Mouse (Mus musculus) embryo, embryonic 10 days (tissue): ENCODE data around the gene Mipol1.
"Not testable (repeated sequence)": the region's sequence is repeated elsewhere in the genome, so short reads cannot be mapped to it uniquely, and the experiment has no call there.

Source experiments
- DNase-seq: peaks from one replicate; pipeline ENCODE4 v3.0.0-alpha.2; 2015; ENCODE audit warnings: low spot score

Mipol1 gene

GRCm38 (mm10) chr12:57428243-57428642 lies 198.0 kb downstream of the Mipol1 start:
- no peak for DNase-seq

GRCm38 (mm10) chr12:57428767-57429166 lies 198.5 kb downstream of the Mipol1 start:
- DNase-seq: no peak

DNA sequence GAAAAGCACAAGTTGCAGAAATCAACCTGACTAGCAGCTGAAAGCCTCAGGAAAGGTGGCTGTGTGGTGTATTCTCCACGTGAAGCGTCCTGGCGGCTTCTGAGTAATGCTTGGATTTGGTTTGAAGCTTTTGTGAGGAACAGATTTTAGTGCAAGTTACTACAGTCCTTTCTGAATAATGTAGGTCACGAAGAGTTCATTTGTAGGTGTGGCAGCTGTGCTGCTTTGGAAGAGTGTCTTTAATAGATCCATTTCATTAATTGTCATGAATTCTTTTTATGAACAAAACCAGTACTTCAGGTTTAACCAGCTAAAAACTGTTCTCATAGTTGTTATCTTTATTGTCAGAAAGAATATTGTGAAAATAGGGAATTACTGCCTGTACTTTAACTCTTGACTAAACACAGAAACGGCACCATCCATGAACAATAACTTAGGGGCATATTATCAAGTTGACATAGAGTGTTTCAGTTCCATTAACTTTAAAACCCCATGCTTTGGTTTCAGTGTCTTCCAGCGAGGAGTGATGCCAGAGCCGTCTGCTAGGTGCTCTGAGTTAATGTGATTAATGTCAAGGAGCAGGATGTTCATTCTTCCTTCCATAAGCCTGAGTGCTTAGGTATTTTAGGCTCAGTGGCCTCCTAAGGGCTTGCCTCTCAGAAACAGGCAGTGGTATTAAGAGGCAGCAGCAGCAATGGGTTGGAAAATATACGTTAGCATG lies 206.9 kb downstream of the Mipol1 start:
- DNase-seq: not testable (repeated sequence)

DNA sequence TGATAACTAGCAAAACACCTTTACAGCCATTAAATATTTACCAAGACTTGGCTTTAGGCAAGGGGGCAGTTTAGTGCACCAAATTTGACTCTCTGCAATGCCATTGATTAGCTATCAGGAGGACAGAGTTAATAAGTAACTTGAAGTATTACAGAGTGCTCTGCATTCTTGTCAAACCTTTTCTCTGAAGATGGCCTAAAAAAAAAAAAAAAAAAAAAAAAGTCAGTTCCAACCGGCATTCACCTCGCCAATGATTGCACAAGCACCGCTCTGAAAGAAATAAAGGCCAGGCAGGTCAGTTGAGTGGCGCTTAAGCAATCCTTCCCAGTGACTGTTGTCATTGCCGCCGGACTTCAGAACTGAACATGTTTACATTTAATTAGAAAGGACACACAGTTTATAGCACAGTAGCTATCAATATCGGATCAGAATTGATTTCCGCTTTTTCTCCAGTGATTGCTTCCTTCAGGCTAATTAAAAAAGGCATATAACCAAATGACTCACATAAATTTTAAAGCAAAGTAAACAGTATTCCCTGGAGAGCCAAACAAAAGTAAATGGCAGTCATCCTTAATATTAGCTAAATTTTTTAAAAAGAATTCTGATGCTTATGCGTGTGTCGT lies 214.2 kb downstream of the Mipol1 start:
- no peak for DNase-seq

GRCm38 (mm10) chr12:57447331-57447730 lies 217.1 kb downstream of the Mipol1 start:
- DNase-seq: no peak

- no peak for DNase-seq
Observed at GRCm38 (mm10) chr12:57449299-57449698, 219.1 kb downstream of the Mipol1 start.

GRCm38 (mm10) chr12:57450017-57450583 lies 219.9 kb downstream of the Mipol1 start:
- DNase-seq: no peak

GRCm38 (mm10) chr12:57456911-57457310 lies 226.7 kb downstream of the Mipol1 start:
- no peak for DNase-seq

- DNase-seq: no peak
Observed at GRCm38 (mm10) chr12:57457339-57457738, 227.1 kb downstream of the Mipol1 start.

DNA sequence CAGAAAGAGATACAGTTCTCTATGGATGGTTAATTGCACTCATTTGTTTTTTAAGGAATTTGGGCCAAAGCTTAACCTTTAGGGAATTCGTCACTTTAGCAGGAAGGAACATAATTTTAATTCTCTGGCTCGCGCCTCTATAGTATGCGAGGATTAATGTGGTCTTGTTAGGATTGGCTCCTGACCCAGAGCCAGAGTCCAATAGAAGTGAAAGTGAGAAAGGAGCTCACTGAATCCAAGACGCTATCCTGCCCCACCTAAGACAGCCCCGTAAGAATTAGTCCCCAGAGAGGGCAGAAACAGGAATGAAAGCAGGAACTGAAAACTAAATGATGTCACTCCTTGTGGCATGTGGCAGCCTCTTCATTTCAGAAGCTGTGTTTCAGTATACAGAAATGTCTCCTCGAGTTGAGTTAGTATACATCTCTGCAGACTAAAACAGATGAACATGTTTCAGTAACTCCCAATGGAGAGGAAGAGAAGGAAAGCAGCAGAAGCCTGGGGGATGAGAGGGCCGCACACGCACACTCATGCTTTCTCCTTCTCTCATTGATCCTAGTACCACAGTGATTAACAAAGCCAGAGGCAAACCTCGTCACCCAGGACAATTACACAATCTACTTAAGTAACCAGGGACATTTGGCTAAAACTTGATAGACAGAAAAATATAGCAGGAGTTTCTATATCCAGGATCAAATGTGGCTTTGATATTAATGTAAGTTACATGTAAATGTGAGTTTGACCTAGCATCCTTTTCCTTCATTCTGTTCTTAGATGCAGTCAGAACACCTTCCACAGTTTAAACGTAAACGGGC lies 234.5 kb downstream of the Mipol1 start:
- DNase-seq: no peak

DNA sequence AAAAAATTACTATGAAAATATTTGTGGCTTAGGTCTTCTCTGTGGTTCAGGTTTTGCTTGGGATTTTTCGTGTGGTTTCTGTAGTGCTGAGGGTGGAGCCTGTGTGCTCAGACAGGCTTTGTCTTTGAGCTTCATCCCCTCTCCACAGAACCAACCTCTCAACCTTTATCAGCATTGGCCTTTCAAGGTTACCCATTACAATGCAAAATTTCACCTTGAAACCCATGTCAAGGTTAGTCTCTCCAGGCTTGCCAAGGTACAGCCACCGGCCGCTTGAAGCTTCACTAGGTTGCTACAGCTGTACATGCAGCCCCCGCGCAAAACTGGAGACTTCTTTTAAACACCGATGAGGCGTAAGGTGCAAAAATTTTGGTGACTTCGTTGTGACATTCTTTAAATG lies 241.6 kb downstream of the Mipol1 start:
- no peak for DNase-seq

GRCm38 (mm10) chr12:57476876-57477275 lies 246.6 kb downstream of the Mipol1 start:
- DNase-seq: no peak

- no peak for DNase-seq
Observed at GRCm38 (mm10) chr12:57481823-57482222, 251.6 kb downstream of the Mipol1 start.

DNA sequence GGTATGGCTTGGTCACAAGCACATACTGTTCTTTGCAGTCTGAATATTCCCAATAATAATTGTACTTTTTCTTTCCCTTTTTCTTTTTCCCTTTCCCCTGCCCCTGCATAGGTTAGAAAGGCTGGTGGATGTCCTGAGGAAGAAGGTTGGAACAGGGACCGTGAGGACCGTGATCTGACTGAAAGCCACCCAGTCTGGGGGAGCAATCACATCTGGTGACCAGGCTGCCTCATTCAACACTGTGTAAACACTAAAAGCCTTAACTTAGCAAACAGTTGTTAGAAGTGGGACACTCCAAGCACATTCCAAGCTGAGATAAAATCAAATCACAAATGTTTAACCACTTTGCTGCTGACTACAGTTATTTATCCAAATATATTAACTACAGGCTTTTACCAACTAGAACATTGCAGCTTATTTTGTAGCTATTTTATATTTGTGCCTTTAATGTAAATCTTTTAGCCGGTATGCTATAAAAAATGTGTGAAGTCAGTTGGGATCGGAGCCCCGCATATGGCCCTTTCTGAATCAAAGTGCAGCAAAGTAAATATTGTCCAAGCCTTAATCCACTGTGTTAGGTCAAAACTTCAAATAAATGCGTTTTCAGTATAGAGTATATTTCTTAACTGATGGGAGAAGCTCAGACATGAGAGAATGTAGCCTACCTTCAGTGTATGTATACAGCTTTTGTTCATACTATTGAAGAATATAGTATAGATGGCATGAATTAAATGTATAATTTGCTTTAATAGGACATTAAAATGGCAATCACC lies 266.3 kb downstream of the Mipol1 start:
- DNase-seq: peak; percentile 52

GRCm38 (mm10) chr12:57500246-57500645 lies 270.0 kb downstream of the Mipol1 start:
- DNase-seq: no peak

GRCm38 (mm10) chr12:57505329-57505728 lies 275.1 kb downstream of the Mipol1 start:
- no peak for DNase-seq

- peak; percentile 15 for DNase-seq
Observed at GRCm38 (mm10) chr12:57508938-57509337, 278.7 kb downstream of the Mipol1 start.

GRCm38 (mm10) chr12:57509726-57510125 lies 279.5 kb downstream of the Mipol1 start:
- no peak for DNase-seq

DNA sequence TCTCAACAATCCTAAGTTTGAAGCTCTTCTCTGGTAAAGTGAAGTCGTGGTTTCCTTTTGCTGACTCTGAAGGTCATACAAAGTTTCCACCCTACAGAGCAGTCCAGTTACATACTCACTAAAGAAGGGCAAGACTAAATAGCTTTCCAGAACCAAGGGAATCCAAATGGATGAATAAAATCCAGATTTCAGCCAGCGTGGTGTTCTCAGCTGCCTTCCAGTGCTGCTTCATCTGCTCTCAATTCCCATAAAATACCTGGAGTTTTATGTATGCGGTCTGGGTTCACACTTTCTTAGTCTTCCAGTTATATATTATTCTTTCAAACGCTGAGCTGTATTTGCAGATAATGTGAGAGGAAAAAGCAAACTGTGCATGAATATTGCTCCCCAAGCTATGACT lies 280.9 kb downstream of the Mipol1 start:
- no peak for DNase-seq

DNA sequence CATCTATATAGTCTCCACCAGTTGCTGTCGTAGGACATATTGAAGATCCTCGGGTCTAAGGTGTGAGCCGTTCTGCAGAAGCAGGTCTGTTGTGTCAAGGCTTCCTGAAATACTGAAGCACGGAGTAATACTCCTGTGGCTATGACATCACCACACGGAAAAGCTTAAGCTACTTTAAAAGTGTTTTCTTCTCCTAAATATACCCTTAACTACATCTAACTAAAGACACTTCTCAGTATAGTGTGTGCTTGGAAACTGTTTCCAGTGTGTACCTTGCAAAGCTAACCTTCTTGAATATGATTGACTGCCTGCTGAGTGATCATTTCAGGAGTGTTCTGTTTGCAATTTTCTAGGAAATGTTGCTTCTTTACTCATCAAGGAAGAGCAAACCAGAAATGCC lies 281.3 kb downstream of the Mipol1 start:
- DNase-seq: no peak

DNA sequence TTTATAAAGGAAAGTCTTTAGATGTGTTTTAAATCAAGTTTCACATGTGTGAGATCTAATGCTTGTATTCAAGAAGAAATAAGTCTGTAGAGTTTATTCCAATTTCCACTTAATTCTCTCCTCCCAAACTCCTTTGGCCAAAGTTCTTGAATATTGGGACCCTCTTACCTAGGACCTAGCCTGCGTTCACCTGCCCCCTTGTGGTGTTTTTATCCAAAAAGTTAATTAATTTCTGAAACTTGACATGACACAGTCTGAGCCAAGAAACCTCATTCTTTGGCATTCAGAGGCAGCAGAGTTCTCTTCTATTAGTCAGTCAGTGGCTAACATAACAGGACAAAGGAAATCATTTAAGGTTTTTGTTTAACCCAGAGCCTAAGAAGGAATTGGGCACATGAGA lies 284.3 kb downstream of the Mipol1 start:
- no peak for DNase-seq
